Mouse (Mus musculus) liver, embryonic 14.5 days (tissue): ENCODE data around the gene Il6ra. TPM values are rescaled to one million over a fixed set of nuclear protein-coding genes. Genes with fewer than 3 reads are reported as not detected.

Experiments
- ATAC-seq: fragments of 200-750 bp; cut with Nextera tagmentation; 2 replicates; pipeline ENCODE4 v1.8.0; 2017; ENCODE audit warnings: moderate number of reproducible peaks, mild to moderate bottlenecking, moderate library complexity; ENCODE audit not compliant: insufficient read depth
- DNase-seq, 3 experiments: peaks; one replicate each; pipeline ENCODE4 v3.0.0-alpha.2; 2012 to 2013; ENCODE audit warnings: low read depth in 3 of 3, low spot score in 3 of 3
- H3K27ac ChIP-seq: fragments of 300-500 bp; sonication (generic); 2 replicates; pipeline ENCODE4 v1.5.1; 2014; ENCODE audit warnings: moderate library complexity, mild to moderate bottlenecking, control low read depth, inconsistent platforms
- H3K27me3 ChIP-seq: fragments of 300-500 bp; sonication (generic); 2 replicates; pipeline ENCODE4 v1.6.1; 2014; ENCODE audit warnings: mild to moderate bottlenecking, low read length, moderate library complexity; ENCODE audit not compliant: control insufficient read depth, insufficient read depth
- H3K36me3 ChIP-seq: fragments of 300-500 bp; sonication (generic); replicated peaks from 2 replicates; pipeline ENCODE4 v1.6.1; 2014; ENCODE audit warnings: low read depth; ENCODE audit not compliant: control insufficient read depth, insufficient read depth
- H3K4me1 ChIP-seq, 2 experiments: fragments of 200-500 bp in 1 of 2; fragments of 300-500 bp in 1 of 2; sonication (generic) in 1 of 2; replicated peaks; 2 replicates each; pipeline ENCODE4 v1.6.1; 2012 to 2014; ENCODE audit warnings: antibody characterized with exemption in 1 of 2, inconsistent platforms in 1 of 2, low read length in 1 of 2; ENCODE audit not compliant: control insufficient read depth in 2 of 2, insufficient read depth in 2 of 2
- H3K4me2 ChIP-seq: fragments of 300-500 bp; sonication (generic); 2 replicates; pipeline ENCODE4 v1.6.1; 2014; ENCODE audit warnings: low read depth, mild to moderate bottlenecking, control low read depth, moderate library complexity
- H3K4me3 ChIP-seq, 2 experiments: fragments of 200-500 bp in 1 of 2; fragments of 300-500 bp in 1 of 2; sonication (generic) in 1 of 2; 2 replicates each; pipeline ENCODE4 v1.5.1; 2012 to 2014; ENCODE audit warnings: low read depth in 2 of 2, low read length in 2 of 2, mild to moderate bottlenecking in 2 of 2, control low read depth in 1 of 2, inconsistent platforms in 1 of 2, moderate library complexity in 1 of 2; ENCODE audit not compliant: insufficient read depth in 1 of 2
- H3K9ac ChIP-seq: fragments of 300-500 bp; sonication (generic); replicated peaks from 2 replicates; pipeline ENCODE4 v1.6.1; 2014; ENCODE audit warnings: mild to moderate bottlenecking, control low read depth, moderate library complexity
- H3K9me3 ChIP-seq: fragments of 300-500 bp; sonication (generic); 2 replicates; pipeline ENCODE4 v1.6.1; 2016; ENCODE audit warnings: low read length, mixed read lengths; ENCODE audit not compliant: control insufficient read depth
- CTCF ChIP-seq: IDR thresholded peaks from 2 replicates; pipeline ENCODE4 v1.5.1; 2016; ENCODE audit warnings: antibody characterized with exemption, low read depth, control low read depth
- EP300 ChIP-seq: IDR thresholded peaks from 2 replicates; pipeline ENCODE4 v1.6.1; 2016; ENCODE audit warnings: antibody characterized with exemption, low read depth
- WGBS: fragments of 180-500 bp; shearing (Covaris S2); extraction: QIAGEN DNeasy Blood & Tissue Kit; methylation state at CpG from one replicate; pipeline ENCODE4 v1.1.7; 2014; ENCODE audit not compliant: insufficient replicate concordance; 5-methylcytosine and 5-hydroxymethylcytosine counted together
- polyA plus RNA-seq, 2 experiments: library from polyadenylated mRNA; depleted of rRNA in 1 of 2; stranded (reverse) in 1 of 2; unstranded in 1 of 2; fragments of >200 nt; fragmentation: Nextera tagmentation in 1 of 2; extraction: Ambion mirVana in 1 of 2; gene quantifications; 2 replicates each; pipeline versions ENCODE4 v1.2.1 to v1.2.3; 2012 to 2014

Gene Il6ra
- polyA plus RNA-seq, 2 experiments, result 1.2 to 1.9 TPM

DNA sequence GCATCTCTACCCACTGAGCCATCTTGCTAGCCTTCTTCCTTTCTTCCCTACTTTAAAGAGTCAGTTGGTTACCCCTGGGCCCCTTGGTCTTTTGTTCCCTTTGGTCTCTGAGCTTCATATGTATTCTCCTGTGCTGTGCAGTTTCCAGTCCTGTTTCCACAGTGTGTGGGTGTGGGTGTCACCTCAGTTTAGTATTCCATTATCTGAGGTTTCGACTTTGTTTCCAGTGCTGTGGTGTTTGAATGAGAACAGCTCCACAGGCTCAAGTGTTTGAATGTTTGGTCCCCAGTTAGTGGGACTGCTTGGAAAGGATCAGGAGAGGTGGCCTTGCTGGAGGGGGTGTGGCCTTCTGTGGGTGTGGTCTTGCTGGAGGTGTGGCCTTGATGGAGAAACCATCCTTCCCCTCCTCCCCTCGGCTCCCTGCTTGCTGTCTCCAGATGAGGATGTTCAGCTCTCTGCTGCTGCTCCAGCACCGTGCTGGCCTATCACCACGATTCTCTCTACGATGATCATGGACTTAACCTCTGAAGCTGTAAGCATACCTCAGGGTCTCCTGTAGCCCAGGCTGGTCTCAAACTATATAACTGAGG lies 20.4 kb downstream of the Il6ra start:
- no peak for TF ChIP-seq CTCF
- no peak for TF ChIP-seq EP300
- H3K36me3 ChIP-seq, result no peaks in the 10 kb centered on the region
- WGBS, result 70% methylated on average over 5 of the region's 5 CpGs
- no peak overlapping the region for H3K9ac ChIP-seq
- H3K27me3 ChIP-seq, result no peaks in the 10 kb centered on the region
- H3K4me3 ChIP-seq, result no peak overlapping the region
- H3K4me1 ChIP-seq, result peaks cover 0 to 8% of the 10 kb centered on the region in 2 experiments; a peak in 2 of 4 replicates
- H3K9me3 ChIP-seq, result no peaks in the 10 kb centered on the region
- ATAC-seq (no peak), DNase-seq (no peak)
- no peak overlapping the region for H3K27ac ChIP-seq
- H3K4me2 ChIP-seq, result no peak overlapping the region

DNA sequence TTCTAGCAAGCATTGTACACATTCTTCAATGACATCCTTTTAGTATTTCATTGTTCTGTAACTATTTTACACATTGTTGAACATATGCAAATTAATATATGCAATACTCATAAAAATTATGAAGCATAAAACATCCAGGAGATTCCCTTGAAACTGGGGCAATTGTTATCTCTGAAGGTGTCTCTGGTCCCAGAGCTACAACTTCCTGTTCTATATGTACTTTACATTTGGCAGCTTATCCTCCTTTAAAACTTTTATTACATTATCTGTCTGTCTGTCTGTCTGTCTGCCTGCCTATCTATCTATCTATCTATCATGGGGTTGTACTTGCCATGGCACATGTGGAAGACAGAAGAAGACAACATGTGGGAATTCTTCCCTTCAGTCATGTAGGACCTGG lies 21.3 kb downstream of the Il6ra start:
- no peaks in the 10 kb centered on the region for H3K9me3 ChIP-seq
- peaks cover 0 to 15% of the 10 kb centered on the region in 2 experiments; a peak in 2 of 4 replicates for H3K4me1 ChIP-seq
- no peaks in the 10 kb centered on the region for H3K36me3 ChIP-seq
- H3K9ac ChIP-seq, result no peak overlapping the region
- no peak overlapping the region for H3K27ac ChIP-seq
- ATAC-seq, result no peak
- no peaks in the 10 kb centered on the region for H3K27me3 ChIP-seq
- no peak overlapping the region for H3K4me3 ChIP-seq
- no peak for DNase-seq
- no peak overlapping the region for H3K4me2 ChIP-seq
- TF ChIP-seq EP300, result no peak
- TF ChIP-seq CTCF, result no peak

DNA sequence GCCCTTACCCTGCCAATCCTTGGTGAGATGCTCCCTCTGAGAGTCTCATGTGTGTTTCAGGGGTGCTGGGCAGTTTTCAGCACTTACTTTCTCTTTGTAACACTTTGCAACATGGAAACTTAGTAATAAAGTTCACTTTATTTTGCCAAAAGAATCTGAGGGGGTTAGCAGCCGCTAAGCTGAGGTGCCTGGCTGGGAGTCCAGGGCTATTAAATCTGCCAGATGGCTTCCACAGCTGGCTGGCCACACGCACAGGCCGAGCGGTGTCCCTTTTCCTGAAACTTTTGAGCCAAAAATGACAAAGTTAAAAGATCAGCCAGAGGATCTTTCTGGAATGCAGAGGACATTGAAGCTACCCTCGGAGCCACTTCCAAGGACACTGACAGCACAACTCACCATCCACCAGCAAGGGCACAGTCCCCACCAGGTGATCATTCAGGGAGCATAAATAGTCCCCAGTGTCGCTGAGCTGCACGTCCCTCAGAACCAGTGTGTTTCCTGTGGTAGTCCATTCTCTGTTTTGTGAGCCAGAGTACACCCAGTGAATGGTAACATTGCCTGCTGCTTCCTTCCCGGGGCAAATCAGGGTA lies 23.1 kb downstream of the Il6ra start:
- Histone ChIP-seq H3K9me3 (no peaks in the 10 kb centered on the region), H3K4me3 (no peak overlapping the region), H3K27me3 (no peaks in the 10 kb centered on the region), H3K4me1 (peaks cover 0 to 18% of the 10 kb centered on the region in 2 experiments; a peak in 2 of 4 replicates), H3K36me3 (no peaks in the 10 kb centered on the region), H3K9ac (no peak overlapping the region), H3K27ac (no peak overlapping the region), H3K4me2 (no peak overlapping the region)
- ATAC-seq, result no peak
- no peak for DNase-seq
- TF ChIP-seq EP300 (no peak), CTCF (no peak)
- WGBS, result 57% methylated on average over 8 of the region's 8 CpGs

DNA sequence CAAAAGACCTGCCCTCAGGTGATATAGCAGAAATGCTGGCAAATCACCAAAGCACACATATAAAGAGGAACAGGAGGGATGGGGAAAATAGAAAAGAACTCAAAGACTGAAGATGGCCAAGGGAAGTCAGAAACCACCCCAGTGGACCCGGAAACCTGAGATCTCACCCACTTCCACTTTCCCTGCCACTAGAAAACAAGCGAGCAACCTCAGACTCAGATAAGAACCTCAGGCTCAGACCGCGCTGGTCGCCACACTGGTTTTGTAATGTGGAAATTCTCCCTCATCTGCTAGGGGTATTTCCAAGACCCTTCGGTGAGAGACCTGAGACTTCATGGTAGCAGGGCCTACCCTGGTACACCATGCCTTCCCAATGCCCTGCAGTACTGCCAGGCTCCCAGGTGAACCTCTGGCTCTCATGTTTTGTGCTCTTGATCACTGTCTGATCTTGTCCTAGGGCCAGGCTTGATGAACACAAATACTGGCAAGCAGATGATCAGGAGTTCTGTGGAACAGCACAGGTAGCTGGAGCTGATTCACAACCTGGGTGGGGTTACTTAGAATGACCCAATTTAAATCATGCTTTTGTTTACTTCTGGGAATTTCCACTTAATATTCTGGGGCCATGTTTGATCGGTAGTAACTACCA lies 25.3 kb downstream of the Il6ra start:
- ATAC-seq, result no peak
- H3K9ac ChIP-seq, result no peak overlapping the region
- no peak overlapping the region for H3K4me2 ChIP-seq
- 30% methylated on average over 7 of the region's 7 CpGs for WGBS
- H3K4me1 ChIP-seq, result peaks cover 13 to 31% of the 10 kb centered on the region in 2 experiments
- no peaks in the 10 kb centered on the region for H3K9me3 ChIP-seq
- DNase-seq, result no peak
- no peaks in the 10 kb centered on the region for H3K36me3 ChIP-seq
- no peak overlapping the region for H3K4me3 ChIP-seq
- no peaks in the 10 kb centered on the region for H3K27me3 ChIP-seq
- TF ChIP-seq EP300 (no peak), CTCF (no peak)
- no peak overlapping the region for H3K27ac ChIP-seq

DNA sequence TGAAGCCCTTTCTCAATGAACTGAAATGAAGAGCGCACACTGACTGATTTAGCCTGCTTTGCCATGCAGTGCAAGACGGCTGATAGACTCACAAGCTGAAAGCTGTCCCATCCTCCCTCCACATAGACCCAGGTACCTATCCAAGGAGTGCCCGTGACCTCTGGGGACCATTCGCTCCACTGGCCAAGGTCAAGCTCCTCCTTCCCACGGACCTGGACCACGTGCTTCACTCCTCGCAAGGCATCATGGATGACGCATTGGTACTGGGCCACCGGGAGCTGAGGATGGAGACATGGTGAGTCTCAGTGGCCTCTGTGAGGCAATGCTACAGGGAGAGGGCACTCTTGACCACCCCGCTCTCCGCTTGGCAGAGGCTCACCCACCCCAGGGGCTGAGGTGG lies 27.2 kb downstream of the Il6ra start:
- Histone ChIP-seq H3K4me3 (no peak overlapping the region), H3K36me3 (no peaks in the 10 kb centered on the region), H3K9me3 (no peaks in the 10 kb centered on the region), H3K9ac (no peak overlapping the region), H3K27me3 (no peaks in the 10 kb centered on the region), H3K4me2 (no peak overlapping the region), H3K4me1 (peaks cover 21 to 38% of the 10 kb centered on the region in 2 experiments), H3K27ac (no peak overlapping the region)
- TF ChIP-seq EP300, result no peak
- TF ChIP-seq CTCF, result no peak
- no peak for DNase-seq
- ATAC-seq, result no peak
- WGBS, result 83% methylated on average over 11 of the region's 11 CpGs
